In genomic region chr5:29378298-29379036, GRCm38 (mm10) we compare ENCODE assay signal across 9 mouse cellular contexts. TPM values are rescaled to one million over a fixed set of nuclear protein-coding genes. Genes with fewer than 3 reads are reported as not detected.
DNase-seq lines count a peak whose midpoint lies in the region; ATAC-seq and TF ChIP-seq lines count a peak whose summit lies in the region.
"Had no signal": no experiment of that assay in that cellular context is flagged by ENCODE, and none has a peak within 500 bp of the region (broad histone marks: within the 10 kb centered on the region; RNA-seq: fewer than 3 reads in every experiment).

Gene Lmbr1, minus strand, starts transcription at chr5:29378390.

- under 1% methylated on average over 40 of the region's 40 CpGs for WGBS in heart, embryonic 13.5 days
- WGBS in kidney, postnatal 0 days: 1% methylated on average over 39 of the region's 40 CpGs
- WGBS in liver, adult 2 months: 1% methylated on average over 40 of the region's 40 CpGs

- peak within 1 kb of the TSS; percentile 87 for H3K4me3 ChIP-seq in heart, embryonic 13.5 days
- H3K4me3 ChIP-seq in kidney, postnatal 0 days (replicated peaks; ENCODE audit: low read depth, low read length): peak within 1 kb of the TSS; percentile 89
- peak within 1 kb of the TSS; percentile 75 for H3K4me3 ChIP-seq in liver, adult 2 months (ENCODE audit: insufficient read depth, low read depth, low read length)

- no peaks in the 10 kb centered on the region for H3K9me3 ChIP-seq in heart, embryonic 13.5 days
- no peaks in the 10 kb centered on the region for H3K9me3 ChIP-seq in kidney, postnatal 0 days (replicated peaks; ENCODE audit: low read length)

- H3K4me2 ChIP-seq in heart, embryonic 13.5 days: peak within 1 kb of the TSS; percentile 98
- peak within 1 kb of the TSS; percentile 91 for H3K4me2 ChIP-seq in kidney, postnatal 0 days (ENCODE audit: low read length)

- peak; percentile 89 for DNase-seq in CD4-positive helper T cell, adult 2 months (ENCODE audit: low read depth, low spot score)
- peak; percentile 88 for DNase-seq in c-Kit-negative CD71-positive TER-119-positive erythroid progenitor cells, embryonic 14.5 days (ENCODE audit: low read depth, low spot score)
- DNase-seq in fat pad, adult 2 months (ENCODE audit: extremely low read depth, low read depth, low spot score): peak; percentile 63
- peak; percentile 97 for DNase-seq in kidney, postnatal 0 days (ENCODE audit: low spot score)
- peak; percentile 82 for DNase-seq in liver, adult 2 months (ENCODE audit: extremely low read depth, low read depth, low spot score)
- DNase-seq in spleen, postnatal 36 days (ENCODE audit: low spot score in 2 of 2): peak; percentile 80 to 85

- peak; percentile 54; the same call in 1 of the 2 replicates for TF ChIP-seq POLR2A in liver, adult 2 months (IDR thresholded peaks at IDR 0.05; ENCODE audit: extremely low read depth, insufficient read depth, low read length)

- no peaks in the 10 kb centered on the region for H3K36me3 ChIP-seq in heart, embryonic 13.5 days
- H3K36me3 ChIP-seq in kidney, postnatal 0 days (ENCODE audit: insufficient read depth, low read length): no peaks in the 10 kb centered on the region; the same call in 1 of the 2 replicates
- H3K36me3 ChIP-seq in liver, adult 2 months (ENCODE audit: control insufficient read depth, insufficient read depth, low read length): no peaks in the 10 kb centered on the region

- peaks cover 5% of the 10 kb centered on the region; the same call in 1 of the 2 replicates for H3K27me3 ChIP-seq in heart, embryonic 13.5 days (replicated peaks)
- H3K27me3 ChIP-seq in kidney, postnatal 0 days (ENCODE audit: insufficient read depth, low read length): no peaks in the 10 kb centered on the region
- no peaks in the 10 kb centered on the region for H3K27me3 ChIP-seq in liver, adult 2 months (ENCODE audit: control insufficient read depth, insufficient read depth, low read length)

- H3K79me2 ChIP-seq in liver, adult 2 months (ENCODE audit: control insufficient read depth, insufficient read depth, low read length): no peaks in the 10 kb centered on the region

- peak within 1 kb of the TSS; percentile 91 for H3K9ac ChIP-seq in heart, embryonic 13.5 days
- H3K9ac ChIP-seq in kidney, postnatal 0 days (ENCODE audit: low read depth, low read length): peak within 1 kb of the TSS; percentile 75
- peak within 1 kb of the TSS; percentile 83 for H3K9ac ChIP-seq in liver, adult 2 months (ENCODE audit: low read depth, low read length)

- H3K27ac ChIP-seq in heart, embryonic 13.5 days (replicated peaks): peak within 1 kb of the TSS; percentile 73
- peak within 1 kb of the TSS; percentile 88 for H3K27ac ChIP-seq in kidney, postnatal 0 days
- H3K27ac ChIP-seq in liver, adult 2 months (replicated peaks; ENCODE audit: insufficient read depth, low read depth, low read length): peak within 1 kb of the TSS; percentile 75

- TF ChIP-seq CTCF in kidney, postnatal 0 days (IDR thresholded peaks at IDR 0.05; ENCODE audit: low read depth): no peak
- TF ChIP-seq CTCF in liver, adult 2 months (IDR thresholded peaks at IDR 0.05; ENCODE audit: low read depth, low read length): no peak

- H3K4me1 ChIP-seq in heart, embryonic 13.5 days: peaks cover 18% of the 10 kb centered on the region
- H3K4me1 ChIP-seq in kidney, postnatal 0 days (replicated peaks; ENCODE audit: insufficient read depth, low read length): 0 out of 2 replicates have a peak, but pooled peaks cover 3% of the 10 kb centered on the region
- H3K4me1 ChIP-seq in liver, adult 2 months (ENCODE audit: control insufficient read depth, insufficient read depth, low read length): peaks cover 5% of the 10 kb centered on the region; the same call in 1 of the 2 replicates

- ATAC-seq in heart, embryonic 13.5 days (ENCODE audit: extremely low read depth, insufficient number of reproducible peaks, low FRiP score, low TSS enrichment): peak; percentile 89
- peak; percentile 98 for ATAC-seq in kidney, postnatal 0 days (replicated peaks; ENCODE audit: low FRiP score, low read depth)
- ATAC-seq in monocyte, adult 5-6 weeks (replicated peaks; ENCODE audit: insufficient number of reproducible peaks, low FRiP score, low TSS enrichment, poor library complexity, severe bottlenecking): peak; percentile 92

RNA-seq across cellular contexts. Expression of gene Lmbr1, which starts in this region (rescaled TPM):
- polyA plus RNA-seq in heart, embryonic 13.5 days (2015; fragmentation: Nextera tagmentation; extraction: Ambion mirVana): 10.4 and 15.0 TPM in 2 replicates
- 13.6 and 15.5 TPM in 2 replicates for polyA plus RNA-seq in kidney, postnatal 0 days (2015; fragmentation: Nextera tagmentation; extraction: Ambion mirVana)
- 3.6 and 4.2 TPM in 2 replicates for total RNA-seq in liver, adult 2 months (2014; rRNA removed)
- 1.3 and 1.5 TPM in 2 replicates for polyA plus RNA-seq in liver, adult 2 months (2012; rRNA removed)
- 0.43 to 2.2 TPM (median 1.1 TPM) in 3 replicates for total RNA-seq in monocyte, adult 5-6 weeks (2017)
- total RNA-seq: MEL had no signal

Comparison
In these comparisons a context has a peak if more than half of its experiments do, and no peak if none do; other contexts are left out.
1. Peak in every context shown above with its lines: DNase-seq, ATAC-seq, H3K4me3 ChIP-seq and H3K27ac ChIP-seq.